Mouse (Mus musculus) forebrain, embryonic 13.5 days (tissue): ENCODE measurements at regions not wholly inside any gene's neighbourhood (a gene's known extent, or its start where the extent isn't known, plus 50 kb on each side); places are given as distances from the start of the nearest gene placed in this dataset.

Experiments
- ATAC-seq: fragments of 200-750 bp; cut with Nextera tagmentation; 2 replicates; pipeline ENCODE4 v1.8.0; 2017
- H3K27ac ChIP-seq: fragments of 300-500 bp; sonication (generic); 2 replicates; pipeline ENCODE4 v1.5.1; 2015; ENCODE audit warnings: inconsistent platforms, mild to moderate bottlenecking, moderate library complexity
- H3K27me3 ChIP-seq: fragments of 300-500 bp; sonication (generic); 2 replicates; pipeline ENCODE4 v1.6.1; 2015; ENCODE audit warnings: mild to moderate bottlenecking, inconsistent platforms
- H3K36me3 ChIP-seq: fragments of 300-500 bp; sonication (generic); 2 replicates; pipeline ENCODE4 v1.6.1; 2015; ENCODE audit warnings: mild to moderate bottlenecking, inconsistent platforms; ENCODE audit not compliant: poor library complexity, severe bottlenecking
- H3K4me1 ChIP-seq: fragments of 300-500 bp; sonication (generic); 2 replicates; pipeline ENCODE4 v1.6.1; 2015; ENCODE audit warnings: inconsistent platforms
- H3K4me2 ChIP-seq: fragments of 300-500 bp; sonication (generic); 2 replicates; pipeline ENCODE4 v1.6.1; 2015; ENCODE audit warnings: inconsistent platforms, mild to moderate bottlenecking, moderate library complexity
- H3K4me3 ChIP-seq: fragments of 300-500 bp; sonication (generic); 2 replicates; pipeline ENCODE4 v1.5.1; 2015; ENCODE audit warnings: mild to moderate bottlenecking, inconsistent platforms
- H3K9ac ChIP-seq: fragments of 300-500 bp; sonication (generic); 2 replicates; pipeline ENCODE4 v1.6.1; 2015; ENCODE audit warnings: mild to moderate bottlenecking, inconsistent platforms
- H3K9me3 ChIP-seq: fragments of 300-500 bp; sonication (generic); replicated peaks from 2 replicates; pipeline ENCODE4 v1.6.1; 2016; ENCODE audit warnings: inconsistent platforms
- WGBS: fragments of 180-500 bp; shearing (Covaris S2); methylation state at CpG from one replicate; pipeline ENCODE4 v1.1.7; 2015; 5-methylcytosine and 5-hydroxymethylcytosine counted together

DNA sequence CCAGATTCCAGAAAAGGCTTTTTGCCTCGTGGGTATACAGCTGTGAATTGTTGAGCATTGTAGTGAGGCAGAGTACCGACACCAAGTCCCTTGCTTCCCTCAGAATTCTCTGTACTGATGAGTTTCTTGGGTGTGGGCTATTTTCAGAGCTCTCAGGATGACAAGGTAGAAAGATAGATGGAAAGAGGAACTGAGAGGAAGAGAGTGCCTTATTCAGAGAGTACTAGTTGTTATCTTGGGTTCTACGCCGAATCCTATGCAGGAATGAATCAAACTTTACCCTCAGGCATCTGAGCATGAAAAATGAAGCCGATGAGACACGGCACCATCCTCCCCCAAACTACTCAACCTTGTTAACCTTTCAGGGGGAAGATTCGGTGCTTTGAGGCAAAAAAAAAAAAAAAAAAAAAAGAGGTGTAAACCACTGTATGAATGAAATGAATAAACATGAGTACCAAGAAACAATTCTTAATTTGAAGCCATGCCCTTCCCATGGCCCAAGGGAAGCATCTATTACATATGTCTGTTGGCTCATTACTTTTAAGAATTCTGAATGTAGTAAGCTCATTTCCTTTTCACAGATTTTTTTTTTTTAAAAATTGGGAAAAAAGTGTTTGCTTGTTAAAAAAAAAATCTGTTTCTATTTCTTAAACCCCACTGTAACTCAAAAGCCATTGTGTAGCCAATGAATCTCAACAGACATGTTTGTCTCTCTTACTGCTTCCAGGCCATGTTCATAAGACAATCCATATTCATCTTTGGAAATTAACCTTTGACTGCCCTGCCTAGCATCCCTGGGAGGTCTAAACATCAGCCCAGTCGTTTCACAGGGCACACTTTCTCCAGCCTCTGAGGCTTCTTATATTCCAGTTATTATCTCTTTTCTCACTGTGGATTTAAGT is 1435.8 kb upstream of the A1bg start:
- H3K4me1 ChIP-seq, result no peaks in the 10 kb centered on the region
- WGBS, result 81% methylated on average over 8 of the region's 8 CpGs
- H3K27me3 ChIP-seq, result no peaks in the 10 kb centered on the region
- H3K27ac ChIP-seq, result no peak overlapping the region
- H3K4me2 ChIP-seq, result no peak overlapping the region
- H3K36me3 ChIP-seq, result no peaks in the 10 kb centered on the region
- no peak for ATAC-seq
- H3K4me3 ChIP-seq, result no peak overlapping the region
- H3K9ac ChIP-seq, result no peak overlapping the region
- H3K9me3 ChIP-seq, result no peaks in the 10 kb centered on the region

- 85% methylated on average over 4 of the region's 4 CpGs for WGBS
- H3K9ac ChIP-seq, result no peak overlapping the region
- no peak overlapping the region for H3K4me2 ChIP-seq
- H3K4me1 ChIP-seq, result no peaks in the 10 kb centered on the region
- no peak overlapping the region for H3K4me3 ChIP-seq
- H3K9me3 ChIP-seq, result no peaks in the 10 kb centered on the region
- no peaks in the 10 kb centered on the region for H3K27me3 ChIP-seq
- H3K27ac ChIP-seq, result no peak overlapping the region
- ATAC-seq, result no peak
- H3K36me3 ChIP-seq, result no peaks in the 10 kb centered on the region
These were observed 1431.0 kb upstream of the A1bg start for GRCm38 (mm10) chr15:62353786-62354185.

- Histone ChIP-seq H3K4me3 (no peak overlapping the region), H3K4me1 (no peaks in the 10 kb centered on the region), H3K27ac (no peak overlapping the region), H3K9ac (no peak overlapping the region), H3K9me3 (no peaks in the 10 kb centered on the region), H3K36me3 (no peaks in the 10 kb centered on the region), H3K4me2 (no peak overlapping the region), H3K27me3 (no peaks in the 10 kb centered on the region)
- WGBS, result 67% methylated on average over 6 of the region's 6 CpGs
- no peak for ATAC-seq
These were observed 1428.3 kb upstream of the A1bg start for GRCm38 (mm10) chr15:62350862-62351757.

DNA sequence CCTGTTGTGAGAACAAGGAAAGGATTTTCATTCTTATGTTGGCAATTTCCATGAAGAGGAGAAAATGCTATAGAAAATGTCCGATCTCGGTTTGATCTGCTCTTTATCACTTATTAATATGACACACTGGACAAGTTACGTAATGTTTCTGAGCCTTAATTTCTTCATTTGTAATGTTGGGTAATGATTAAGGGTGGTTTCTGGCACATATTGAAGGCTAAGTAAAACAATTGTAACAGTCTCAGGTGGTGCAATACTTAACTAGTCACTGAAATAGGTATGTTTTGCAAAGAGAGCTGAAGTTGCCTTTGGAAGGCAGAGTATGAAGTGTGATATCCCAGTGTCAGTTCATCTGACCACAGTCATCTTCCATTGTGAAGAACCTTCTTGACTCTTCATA is 1427.2 kb upstream of the A1bg start:
- H3K4me3 ChIP-seq, result no peak overlapping the region
- no peak overlapping the region for H3K27ac ChIP-seq
- no peak overlapping the region for H3K9ac ChIP-seq
- no peaks in the 10 kb centered on the region for H3K9me3 ChIP-seq
- no peaks in the 10 kb centered on the region for H3K36me3 ChIP-seq
- H3K4me2 ChIP-seq, result no peak overlapping the region
- 97% methylated on average over 3 of the region's 3 CpGs for WGBS
- no peaks in the 10 kb centered on the region for H3K4me1 ChIP-seq
- ATAC-seq, result no peak
- no peaks in the 10 kb centered on the region for H3K27me3 ChIP-seq

GRCm38 (mm10) chr15:62348956-62349355 is 1426.1 kb upstream of the A1bg start:
- no peaks in the 10 kb centered on the region for H3K4me1 ChIP-seq
- H3K4me3 ChIP-seq, result no peak overlapping the region
- no peak overlapping the region for H3K27ac ChIP-seq
- no peaks in the 10 kb centered on the region for H3K27me3 ChIP-seq
- no peaks in the 10 kb centered on the region for H3K36me3 ChIP-seq
- no peak overlapping the region for H3K4me2 ChIP-seq
- no peak overlapping the region for H3K9ac ChIP-seq
- WGBS, result 96% methylated on average over 2 of the region's 2 CpGs
- no peaks in the 10 kb centered on the region for H3K9me3 ChIP-seq
- no peak for ATAC-seq

DNA sequence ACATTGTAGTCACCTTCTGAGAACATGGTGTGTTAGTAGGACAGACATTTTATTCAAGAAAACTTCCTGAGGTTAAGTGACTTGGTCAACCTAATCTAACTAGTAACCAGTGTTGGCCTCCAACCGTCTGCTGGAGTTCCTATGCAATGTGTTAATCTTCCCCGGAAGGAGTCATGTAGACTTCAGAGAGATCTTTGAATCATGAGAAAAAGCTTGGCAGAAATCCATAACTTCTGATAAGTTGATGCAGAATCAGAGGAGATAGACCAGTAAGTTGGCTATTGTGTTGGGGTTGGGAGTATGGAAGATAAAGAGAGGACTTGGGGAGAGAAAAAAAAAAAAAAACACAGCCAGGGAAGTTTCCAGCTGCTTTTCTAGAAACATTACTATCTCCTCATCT is 1424.9 kb upstream of the A1bg start:
- no peak overlapping the region for H3K27ac ChIP-seq
- no peaks in the 10 kb centered on the region for H3K36me3 ChIP-seq
- ATAC-seq, result no peak
- no peaks in the 10 kb centered on the region for H3K27me3 ChIP-seq
- no peak overlapping the region for H3K9ac ChIP-seq
- H3K4me3 ChIP-seq, result no peak overlapping the region
- no peak overlapping the region for H3K4me2 ChIP-seq
- WGBS, result 85% methylated on average over 2 of the region's 2 CpGs
- H3K4me1 ChIP-seq, result no peaks in the 10 kb centered on the region
- H3K9me3 ChIP-seq, result no peaks in the 10 kb centered on the region

GRCm38 (mm10) chr15:62345893-62346292 is 1423.1 kb upstream of the A1bg start:
- no peak for ATAC-seq
- H3K4me3 ChIP-seq, result no peak overlapping the region
- H3K4me2 ChIP-seq, result no peak overlapping the region
- no peaks in the 10 kb centered on the region for H3K27me3 ChIP-seq
- H3K36me3 ChIP-seq, result no peaks in the 10 kb centered on the region
- no peaks in the 10 kb centered on the region for H3K4me1 ChIP-seq
- WGBS, result 71% methylated on average over 5 of the region's 5 CpGs
- no peak overlapping the region for H3K27ac ChIP-seq
- H3K9me3 ChIP-seq, result no peaks in the 10 kb centered on the region
- H3K9ac ChIP-seq, result no peak overlapping the region

- Histone ChIP-seq H3K27me3 (no peaks in the 10 kb centered on the region), H3K27ac (no peak overlapping the region)
These were observed 1413.9 kb upstream of the A1bg start for GRCm38 (mm10) chr15:62336454-62337284.

DNA sequence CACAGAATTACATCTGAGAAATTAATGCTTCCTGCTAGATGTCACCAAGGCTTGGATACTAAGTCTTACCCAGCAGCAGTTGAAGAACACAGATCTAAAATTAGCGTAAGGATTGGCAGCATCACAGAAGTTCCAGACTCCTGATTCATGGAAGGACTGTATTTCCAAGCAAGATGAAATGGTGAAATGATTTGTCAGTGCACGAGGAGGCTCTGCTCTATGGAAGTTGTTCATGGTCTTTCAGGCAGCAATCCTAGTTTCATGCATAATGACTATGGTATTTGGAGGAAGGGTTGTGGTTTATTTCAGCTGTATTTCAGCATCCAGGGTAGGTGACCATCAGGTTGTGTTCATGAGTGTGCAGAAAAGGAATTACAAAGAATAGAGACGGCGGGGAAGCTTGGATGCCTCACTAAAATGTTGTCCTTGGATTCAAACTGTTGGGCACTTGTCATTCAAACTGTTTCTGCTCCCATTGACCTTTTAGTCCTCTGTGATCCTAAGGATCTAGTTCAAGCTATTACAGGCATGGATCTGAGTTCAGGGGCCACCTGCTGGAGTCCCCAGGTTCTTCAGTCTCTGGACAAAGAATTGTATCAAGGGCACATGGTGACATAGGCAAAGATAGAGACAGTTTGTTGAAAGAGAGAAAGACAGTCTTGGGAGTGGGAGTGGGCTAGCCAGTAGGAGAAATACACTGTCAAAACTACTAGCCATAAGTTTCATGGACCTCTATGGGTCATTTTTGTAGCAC is 1411.6 kb upstream of the A1bg start:
- H3K36me3 ChIP-seq, result no peaks in the 10 kb centered on the region
- 93% methylated on average over 4 of the region's 4 CpGs for WGBS
- H3K4me2 ChIP-seq, result no peak overlapping the region
- H3K4me1 ChIP-seq, result no peaks in the 10 kb centered on the region
- H3K4me3 ChIP-seq, result no peak overlapping the region
- H3K27me3 ChIP-seq, result no peaks in the 10 kb centered on the region
- H3K9me3 ChIP-seq, result no peaks in the 10 kb centered on the region
- no peak for ATAC-seq
- no peak overlapping the region for H3K9ac ChIP-seq
- H3K27ac ChIP-seq, result no peak overlapping the region

More at GRCm38 (mm10) chr15:62336454-62337284, 1413.9 kb upstream of the A1bg start:
- Histone ChIP-seq H3K9ac (no peak overlapping the region), H3K9me3 (no peaks in the 10 kb centered on the region), H3K4me3 (no peak overlapping the region), H3K4me2 (no peak overlapping the region), H3K4me1 (no peaks in the 10 kb centered on the region), H3K36me3 (no peaks in the 10 kb centered on the region)
- no peak for ATAC-seq
- 75% methylated on average over 6 of the region's 6 CpGs for WGBS

DNA sequence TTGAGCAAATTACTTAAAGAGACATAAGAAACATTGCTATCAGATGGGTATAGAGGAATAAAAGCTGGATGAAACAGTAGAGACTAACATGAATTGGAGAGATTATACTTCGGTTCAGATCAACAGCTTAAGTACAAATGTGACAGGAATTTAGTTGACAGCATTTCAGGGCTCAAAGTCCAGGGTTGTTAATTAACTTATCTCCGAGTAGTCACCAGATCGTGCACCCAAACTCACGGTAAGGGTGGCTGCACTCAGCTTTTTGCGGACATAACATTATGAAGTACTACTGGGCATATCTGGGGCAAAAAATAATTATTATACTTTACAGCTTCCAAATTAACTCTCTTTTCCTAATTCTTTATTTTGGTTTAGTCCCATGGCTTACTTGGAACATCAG is 1409.3 kb upstream of the A1bg start:
- no peak overlapping the region for H3K4me3 ChIP-seq
- no peaks in the 10 kb centered on the region for H3K36me3 ChIP-seq
- 86% methylated on average over 5 of the region's 5 CpGs for WGBS
- no peak overlapping the region for H3K4me2 ChIP-seq
- ATAC-seq, result no peak
- no peak overlapping the region for H3K27ac ChIP-seq
- no peak overlapping the region for H3K9ac ChIP-seq
- H3K27me3 ChIP-seq, result no peaks in the 10 kb centered on the region
- no peaks in the 10 kb centered on the region for H3K4me1 ChIP-seq
- no peaks in the 10 kb centered on the region for H3K9me3 ChIP-seq

DNA sequence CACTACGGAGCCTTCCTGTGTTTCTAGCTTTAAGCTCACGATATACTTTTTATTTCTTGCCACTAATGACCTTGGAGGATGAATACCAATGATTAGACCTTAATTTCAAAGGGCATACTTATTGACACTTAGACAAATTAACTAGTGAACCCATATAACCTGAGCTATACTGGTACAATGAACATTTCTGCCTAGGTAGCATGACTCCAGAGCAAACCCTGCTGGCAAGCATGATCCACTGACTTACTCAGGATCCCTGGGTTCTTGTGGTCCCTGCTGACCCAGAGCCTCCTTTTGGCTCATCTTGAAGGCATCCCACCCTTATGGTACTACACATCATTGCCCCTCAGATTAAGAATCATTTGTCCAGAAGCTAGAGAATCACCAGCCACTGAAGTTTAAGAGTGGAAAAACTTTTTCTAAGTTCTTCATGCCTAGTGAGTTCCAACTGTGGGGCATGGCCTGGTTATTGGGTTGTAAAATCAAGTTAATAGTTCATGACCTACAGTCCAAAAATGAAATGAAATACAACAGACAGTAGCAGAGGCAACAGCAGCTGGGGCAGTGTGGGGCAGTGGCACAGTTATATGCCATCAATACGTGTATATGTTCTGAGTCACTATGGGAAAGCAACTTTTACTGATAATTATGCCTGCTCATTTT is 1408.5 kb upstream of the A1bg start:
- no peak overlapping the region for H3K4me3 ChIP-seq
- WGBS, result 94% methylated on average over 3 of the region's 3 CpGs

More for the DNA sequence above, 1408.5 kb upstream of the A1bg start:
- Histone ChIP-seq H3K9ac (no peak overlapping the region), H3K9me3 (no peaks in the 10 kb centered on the region), H3K4me1 (no peaks in the 10 kb centered on the region), H3K36me3 (no peaks in the 10 kb centered on the region), H3K27ac (no peak overlapping the region), H3K27me3 (no peaks in the 10 kb centered on the region), H3K4me2 (no peak overlapping the region)
- ATAC-seq, result no peak
